Mouse (Mus musculus) adrenal gland, adult 8-10 months (tissue): ENCODE results near the gene Anks1. TPM values are rescaled to one million over a fixed set of nuclear protein-coding genes. Genes with fewer than 3 reads are reported as not detected.
"Not testable (repeated sequence)": the region's sequence is repeated elsewhere in the genome, so short reads cannot be mapped to it uniquely, and the experiment has no call there.

ENCODE experiments used
- DNase-seq: peaks from one replicate; pipeline ENCODE4 v3.0.0; 2022
- total RNA-seq, 4 experiments: library from RNA; stranded (reverse); gene quantifications; 2 replicates each; pipeline ENCODE4 v1.2.4; 2022

Anks1 gene
- total RNA-seq, 4 experiments from 2014 or later: 25.5 to 40.1 (median 32.6) TPM

- not testable (repeated sequence) for DNase-seq
These were observed 90.7 kb downstream of the Anks1 start for GRCm38 (mm10) chr17:27999683-28000273.

- no peak for DNase-seq
These were observed 91.3 kb downstream of the Anks1 start for GRCm38 (mm10) chr17:28000389-28000788.

- DNase-seq: no peak
These were observed 91.7 kb downstream of the Anks1 start for GRCm38 (mm10) chr17:28000851-28001250.

GRCm38 (mm10) chr17:28005393-28005792 is 96.3 kb downstream of the Anks1 start:
- DNase-seq: no peak

GRCm38 (mm10) chr17:28006208-28006607 is 97.1 kb downstream of the Anks1 start:
- no peak for DNase-seq

GRCm38 (mm10) chr17:28006611-28007010 is 97.5 kb downstream of the Anks1 start:
- no peak for DNase-seq

- DNase-seq: peak; percentile 61
These were observed 98.2 kb downstream of the Anks1 start for GRCm38 (mm10) chr17:28007179-28007811.

- DNase-seq: no peak
These were observed 98.9 kb downstream of the Anks1 start for GRCm38 (mm10) chr17:28007857-28008564.

- no peak for DNase-seq
These were observed 99.5 kb downstream of the Anks1 start for GRCm38 (mm10) chr17:28008565-28008981.

- DNase-seq: no peak
These were observed 100.1 kb downstream of the Anks1 start for GRCm38 (mm10) chr17:28009066-28009715.

- peak; percentile 79 for DNase-seq
These were observed 100.6 kb downstream of the Anks1 start for GRCm38 (mm10) chr17:28009716-28010114.

- DNase-seq: no peak
These were observed 101.8 kb downstream of the Anks1 start for GRCm38 (mm10) chr17:28010925-28011324.

- DNase-seq: no peak
These were observed 103.7 kb downstream of the Anks1 start for GRCm38 (mm10) chr17:28012851-28013250.

GRCm38 (mm10) chr17:28013259-28013875 is 104.3 kb downstream of the Anks1 start:
- DNase-seq: peak; percentile 54

GRCm38 (mm10) chr17:28014449-28014848 is 105.3 kb downstream of the Anks1 start:
- no peak for DNase-seq

- no peak for DNase-seq
These were observed 106.1 kb downstream of the Anks1 start for GRCm38 (mm10) chr17:28015068-28015730.

GRCm38 (mm10) chr17:28016056-28016797 is 107.1 kb downstream of the Anks1 start:
- peak; percentile 91 for DNase-seq

GRCm38 (mm10) chr17:28018344-28018743 is 109.2 kb downstream of the Anks1 start:
- no peak for DNase-seq

- DNase-seq: no peak
These were observed 109.7 kb downstream of the Anks1 start for GRCm38 (mm10) chr17:28018776-28019175.

GRCm38 (mm10) chr17:28019785-28020696 is 110.9 kb downstream of the Anks1 start:
- no peak for DNase-seq
